Mouse (Mus musculus) yolk sac, embryonic 10.5 days (tissue): ENCODE measurements around the gene Rfc4.

Experiments used
- DNase-seq: peaks from one replicate; pipeline ENCODE4 v3.0.0-alpha.2; 2017; ENCODE audit warnings: low spot score

Gene Rfc4

DNA sequence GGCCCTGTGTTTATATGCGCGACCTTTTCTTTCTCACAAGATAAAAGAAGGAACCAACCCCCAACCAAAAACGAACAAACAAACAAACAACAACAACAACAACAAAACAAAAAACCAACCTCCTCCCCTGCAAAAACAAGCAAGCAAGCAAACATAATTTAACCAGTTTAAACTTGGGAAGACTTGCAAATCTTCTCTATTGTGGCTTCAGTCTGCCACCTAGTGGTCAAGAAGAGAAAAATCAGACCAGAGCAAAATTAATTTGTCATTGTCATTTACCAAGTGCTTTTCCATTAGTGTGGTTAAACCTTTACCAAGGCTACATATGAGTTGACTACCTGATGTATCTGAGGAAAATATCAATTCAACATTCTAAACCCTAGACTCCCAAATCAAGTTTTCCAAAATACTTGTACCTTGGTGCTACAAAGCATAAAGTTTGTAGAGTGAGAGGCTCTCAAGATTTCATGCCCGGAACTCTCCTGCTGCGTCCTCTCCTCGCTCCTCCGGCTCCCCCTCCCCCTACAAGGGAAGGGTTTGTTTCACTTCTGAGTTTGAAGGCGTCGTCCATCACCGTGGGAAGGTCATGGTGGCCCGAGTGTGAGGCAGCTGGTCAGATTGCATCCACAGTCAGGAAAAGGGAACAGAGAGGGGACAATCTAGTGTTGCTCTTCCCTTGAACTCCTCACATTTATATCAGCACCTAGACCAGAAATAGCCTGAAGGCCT lies 8.0 kb upstream of the Rfc4 start:
- peak; percentile 36 for DNase-seq

DNA sequence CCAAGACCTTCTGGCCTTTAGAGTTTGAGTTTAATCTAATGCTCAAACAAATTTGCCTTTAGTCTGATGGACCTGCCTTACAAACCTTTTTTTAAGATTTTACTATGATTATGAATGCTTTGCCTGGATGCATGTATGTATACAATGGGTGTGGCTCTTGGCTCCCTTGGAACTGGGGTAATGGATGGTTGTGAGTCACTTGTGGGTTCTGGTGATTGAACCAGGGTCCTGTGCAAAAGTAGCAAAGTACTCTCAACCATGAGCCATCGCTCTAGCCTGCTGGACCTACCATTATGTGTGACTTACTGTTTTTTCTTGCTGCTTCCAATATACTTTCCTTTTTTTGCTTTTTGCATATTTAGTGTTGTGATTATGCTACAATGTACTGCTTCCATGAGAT lies 4.8 kb upstream of the Rfc4 start:
- DNase-seq, result no peak

DNA sequence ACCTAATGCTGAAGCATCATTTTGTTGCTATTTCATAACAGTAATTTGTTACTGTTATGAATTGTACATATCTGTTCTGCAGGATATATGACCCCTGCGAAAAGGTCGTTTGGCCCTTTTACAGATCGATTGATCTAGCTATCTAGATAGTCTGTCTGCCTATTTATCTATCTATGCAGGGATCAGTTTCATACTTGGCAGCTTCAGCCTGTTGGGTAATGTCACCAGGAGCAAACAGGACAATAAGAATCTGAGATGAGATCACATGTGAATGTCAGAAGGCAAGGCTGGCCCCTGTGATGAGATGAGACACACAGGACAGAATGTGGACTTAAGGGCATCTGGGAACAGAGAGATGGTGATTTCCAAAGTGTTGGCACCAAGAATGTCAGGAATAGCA lies 2.8 kb upstream of the Rfc4 start:
- DNase-seq, result no peak

DNA sequence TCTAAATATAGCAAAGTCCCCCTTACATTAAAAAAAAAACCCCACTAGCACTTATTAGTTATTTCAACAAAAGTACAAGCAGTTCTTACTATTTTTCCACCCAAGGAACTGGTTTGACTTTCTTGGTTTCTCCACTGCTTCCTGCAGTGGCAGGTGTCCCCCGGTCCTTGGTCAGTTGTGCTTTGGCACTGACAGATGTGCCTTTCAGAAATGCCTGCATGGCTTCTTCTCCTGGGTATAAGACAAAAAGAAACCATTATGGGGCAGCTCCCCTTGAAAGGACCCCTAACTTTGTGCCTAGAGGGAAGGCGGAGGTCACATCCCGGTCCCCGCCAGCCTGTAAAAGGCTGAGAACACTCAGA lies 245 bp downstream of the Rfc4 start:
- no peak for DNase-seq

DNA sequence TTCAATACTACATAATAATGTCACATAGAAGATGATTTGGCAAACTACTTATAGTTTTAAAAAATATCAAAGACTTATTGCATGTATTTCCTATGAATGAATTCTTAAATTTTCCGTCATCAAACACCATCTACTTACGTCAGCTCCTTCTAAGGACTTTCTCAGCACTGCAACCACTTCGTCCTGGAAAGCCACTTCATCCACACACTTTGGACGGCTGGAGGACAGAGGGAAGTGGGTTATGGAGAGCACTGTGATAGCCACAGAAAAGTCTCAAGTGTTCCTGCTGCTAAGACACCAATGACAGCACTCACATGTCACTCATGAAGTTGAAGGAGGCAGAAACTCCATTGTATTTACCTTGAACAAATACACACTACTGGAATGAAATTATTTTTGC lies 3.1 kb downstream of the Rfc4 start:
- no peak for DNase-seq

DNA sequence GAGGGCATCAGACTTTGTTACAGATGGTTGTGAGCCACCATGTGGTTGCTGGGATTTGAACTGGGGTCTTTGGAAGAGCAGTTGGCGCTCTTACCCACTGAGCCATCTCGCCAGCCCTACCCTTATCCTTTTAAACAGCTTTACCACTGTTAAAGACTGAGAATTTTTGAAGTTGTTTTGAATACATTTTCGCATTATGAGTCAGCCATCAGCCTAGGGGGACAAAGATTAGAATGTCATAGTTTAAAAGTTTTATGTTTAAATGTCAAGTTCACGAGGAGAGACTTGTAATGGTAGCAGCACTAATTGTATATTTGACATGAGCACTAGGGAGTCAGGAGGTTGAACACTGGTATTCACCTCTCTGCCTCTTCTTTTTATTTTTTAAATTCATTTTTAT lies 4.4 kb downstream of the Rfc4 start:
- DNase-seq, result no peak

DNA sequence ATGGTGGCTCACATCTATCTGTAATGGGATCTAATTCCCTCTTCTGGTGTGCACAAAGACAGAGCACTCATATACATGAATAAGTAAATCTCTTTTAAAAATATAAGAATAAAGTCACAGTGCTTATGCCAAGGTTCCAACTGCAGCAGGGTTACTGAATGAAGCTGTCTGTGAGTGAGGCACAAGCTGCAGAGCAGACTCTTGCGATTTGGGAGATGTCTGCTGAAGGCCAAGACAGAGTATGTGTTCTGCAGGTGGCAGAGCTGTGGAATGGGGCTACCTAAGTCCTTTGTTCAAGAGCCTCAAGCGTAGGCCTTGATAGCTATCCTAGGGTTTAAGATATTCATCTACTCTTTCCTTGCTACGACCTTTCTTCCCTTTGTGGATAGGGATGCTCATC lies 5.1 kb downstream of the Rfc4 start:
- no peak for DNase-seq

DNA sequence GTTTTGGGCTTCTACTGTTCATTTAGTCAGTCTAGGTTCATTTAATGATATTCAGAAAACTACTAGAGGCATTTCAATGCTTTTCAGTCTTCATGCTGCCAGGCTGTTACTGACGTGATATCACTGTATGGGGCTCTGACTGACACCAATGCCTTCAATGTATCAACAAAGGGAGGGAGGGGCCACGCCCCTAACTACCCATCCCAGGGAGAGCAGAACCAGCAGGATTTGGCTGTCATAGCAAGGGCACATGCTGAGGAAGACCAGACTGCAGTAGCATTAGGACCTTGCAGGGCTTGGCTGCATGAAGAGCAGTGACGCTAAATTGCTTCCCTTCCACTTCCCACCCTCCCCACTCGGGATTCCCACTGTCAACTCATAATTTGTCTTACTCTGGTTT lies 10.4 kb downstream of the Rfc4 start:
- DNase-seq, result no peak

DNA sequence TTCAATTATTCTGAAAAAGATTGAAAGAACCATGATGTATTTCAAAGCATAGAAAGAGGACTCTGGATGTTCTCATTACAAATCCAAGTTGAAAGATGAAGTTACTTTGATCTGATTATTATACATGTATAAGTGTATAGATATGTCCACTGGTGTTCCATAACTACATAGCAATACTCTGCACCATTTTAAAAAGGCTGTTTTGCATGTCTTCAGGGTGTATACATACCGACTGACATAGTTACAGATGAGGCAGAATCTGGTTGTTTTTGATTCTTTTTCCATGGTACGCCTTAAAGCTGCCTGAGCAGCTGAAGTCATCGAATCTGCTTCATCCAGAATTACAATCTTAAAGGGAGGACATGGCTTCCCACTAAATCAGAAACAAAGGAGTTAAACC lies 12.1 kb downstream of the Rfc4 start:
- DNase-seq, result no peak

DNA sequence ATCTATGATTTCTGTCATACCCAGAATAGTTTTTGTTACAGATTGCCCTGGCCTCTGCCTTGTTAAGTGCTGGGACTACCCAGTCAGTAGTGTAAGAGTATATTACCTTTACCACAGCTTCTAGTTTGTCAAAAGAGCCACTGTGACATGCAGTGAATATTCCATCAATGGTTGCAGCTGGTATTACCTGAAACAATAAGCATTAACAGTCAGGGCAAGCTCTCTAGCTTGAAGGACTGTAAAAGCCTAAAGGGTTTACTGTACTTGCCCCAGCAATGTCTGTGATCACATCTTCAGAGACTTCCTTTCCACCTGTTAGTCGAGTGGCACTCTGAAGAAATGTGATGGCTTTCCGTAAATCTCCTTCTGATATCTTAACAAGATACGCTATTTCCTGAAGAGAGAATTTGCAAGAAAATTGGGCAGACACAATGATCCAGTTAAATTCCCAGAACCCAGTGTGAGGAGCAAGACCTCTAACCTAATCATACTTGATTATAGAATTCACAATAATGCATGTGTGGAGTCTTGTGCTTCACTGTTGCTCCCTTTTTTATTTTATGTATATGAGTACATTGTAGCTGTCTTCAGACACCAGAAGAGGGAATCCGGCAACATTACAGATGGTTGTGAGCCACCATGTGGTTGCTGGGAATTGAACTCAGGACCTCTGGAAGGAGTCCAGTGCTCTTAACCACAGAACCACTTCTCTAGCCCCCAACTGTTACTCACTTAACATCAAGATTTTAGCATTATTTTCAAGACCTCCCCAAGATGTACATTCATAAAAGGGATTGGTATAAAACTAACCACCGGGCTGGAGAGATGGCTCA lies 13.0 kb downstream of the Rfc4 start:
- peak; percentile 36 for DNase-seq

DNA sequence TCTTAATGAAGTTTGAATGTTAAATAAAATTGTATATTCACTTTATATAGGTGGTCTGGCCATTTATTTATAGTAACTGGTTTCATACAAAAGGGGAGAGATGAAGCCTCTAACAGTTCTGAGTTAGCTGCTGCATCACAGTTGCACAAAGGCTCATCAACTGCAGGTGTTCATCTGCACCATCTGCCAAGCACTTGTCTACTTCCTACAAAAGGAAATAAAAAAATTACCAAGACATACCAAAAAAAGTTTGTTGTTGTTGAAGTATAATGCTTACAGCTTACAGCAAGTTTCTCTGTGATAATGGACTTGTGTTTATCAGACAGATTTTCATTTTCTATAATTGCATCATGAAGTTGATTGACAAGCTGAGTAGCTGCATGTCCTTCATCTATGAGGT lies 13.6 kb downstream of the Rfc4 start:
- DNase-seq, result no peak

DNA sequence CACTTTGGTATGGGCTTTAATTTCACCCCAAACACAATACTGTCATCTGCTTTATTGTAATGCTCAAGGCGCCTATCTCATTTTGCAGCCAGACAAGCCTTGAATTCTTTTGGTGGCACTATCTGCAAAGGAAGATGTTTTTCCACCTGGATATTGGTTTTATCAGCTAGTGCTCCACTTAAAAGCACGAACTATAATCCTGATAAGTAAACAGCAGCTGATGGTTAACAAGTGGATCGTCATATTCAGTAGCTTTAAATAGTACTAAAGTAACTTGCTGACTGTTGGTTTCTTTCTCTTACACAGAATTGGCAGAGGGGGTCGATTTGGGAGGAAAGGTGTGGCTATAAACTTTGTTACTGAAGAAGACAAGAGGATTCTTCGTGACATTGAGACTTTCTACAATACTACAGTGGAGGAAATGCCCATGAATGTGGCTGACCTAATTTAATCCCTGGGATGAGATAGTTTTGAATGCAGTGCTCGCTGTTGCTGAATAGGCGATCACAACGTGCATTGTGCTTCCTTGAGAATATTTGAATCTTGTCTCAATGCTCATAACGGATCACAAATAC lies 14.6 kb downstream of the Rfc4 start:
- DNase-seq, result no peak

DNA sequence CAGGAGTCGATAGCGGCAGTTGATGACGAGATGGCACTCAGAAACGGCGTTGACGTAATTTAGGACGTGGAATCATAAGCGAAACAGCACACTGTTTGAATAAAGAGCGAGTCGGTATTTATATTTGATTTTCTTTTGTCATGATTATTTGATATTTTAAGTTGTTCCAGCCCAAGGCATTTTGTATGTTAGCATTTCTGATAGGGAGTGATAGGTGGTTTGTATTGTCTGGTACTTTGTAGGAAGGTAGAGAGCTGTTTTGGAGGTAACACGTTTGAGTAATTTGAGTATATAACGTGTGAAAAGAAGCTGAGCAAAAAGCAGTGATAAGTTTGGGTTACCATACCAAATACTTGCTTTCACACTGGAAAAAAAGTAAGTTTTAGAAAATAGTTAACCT lies 15.2 kb downstream of the Rfc4 start:
- DNase-seq, result no peak

DNA sequence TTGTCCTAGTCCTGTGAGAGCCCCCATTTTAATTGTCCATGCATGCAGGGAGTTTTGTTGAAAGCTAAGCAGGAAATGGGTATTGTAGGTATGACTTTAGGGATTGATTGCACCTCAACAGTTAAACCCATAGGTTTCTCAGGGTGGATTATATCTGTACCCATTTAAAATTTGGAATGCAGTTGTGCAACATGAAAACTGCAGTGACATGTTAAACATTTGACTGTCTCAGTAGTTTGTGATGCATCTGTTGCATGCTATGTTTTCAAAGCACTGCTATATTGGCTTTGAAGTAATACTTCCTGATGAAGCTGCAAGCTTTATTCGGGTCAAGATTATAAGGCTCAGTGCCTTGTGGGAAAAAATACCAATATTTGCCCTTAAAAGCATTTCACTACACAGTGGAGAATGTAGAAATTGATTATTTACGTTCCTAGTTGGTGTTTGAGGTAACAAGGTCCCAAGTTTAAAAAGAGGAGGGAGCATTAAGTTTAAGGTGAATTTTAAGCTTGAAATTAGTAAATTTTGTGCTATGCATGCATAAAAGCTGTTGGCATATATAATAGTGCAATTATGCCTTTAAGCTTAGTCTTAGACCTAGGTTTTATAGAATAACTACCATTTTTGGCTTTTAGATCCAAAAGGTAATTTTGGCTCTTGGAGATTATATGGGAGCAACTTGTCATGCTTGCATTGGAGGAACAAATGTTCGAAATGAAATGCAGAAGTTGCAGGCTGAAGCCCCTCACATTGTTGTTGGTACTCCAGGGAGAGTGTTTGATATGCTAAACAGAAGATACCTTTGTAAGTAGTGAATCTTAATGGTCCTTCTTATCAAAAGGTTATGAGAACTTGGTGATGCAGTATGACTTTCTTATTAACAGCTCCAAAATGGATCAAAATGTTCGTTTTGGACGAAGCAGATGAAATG lies 17.9 kb downstream of the Rfc4 start:
- DNase-seq, result no peak

DNA sequence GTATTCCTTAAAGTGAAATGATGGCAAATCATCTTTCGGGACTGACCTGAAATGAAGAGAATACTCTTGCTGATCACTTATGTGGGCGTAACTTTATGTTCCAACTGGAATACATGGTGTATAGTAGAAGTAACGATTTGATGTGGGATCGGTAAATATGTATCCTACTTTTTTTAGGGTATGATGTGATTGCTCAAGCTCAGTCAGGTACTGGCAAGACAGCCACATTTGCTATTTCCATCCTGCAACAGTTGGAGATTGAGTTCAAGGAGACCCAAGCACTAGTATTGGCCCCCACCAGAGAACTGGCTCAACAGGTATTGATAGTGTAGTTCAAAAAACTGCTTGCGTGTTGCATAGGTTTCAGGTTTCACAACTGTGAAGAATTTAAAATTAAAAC lies 18.6 kb downstream of the Rfc4 start:
- no peak for DNase-seq

DNA sequence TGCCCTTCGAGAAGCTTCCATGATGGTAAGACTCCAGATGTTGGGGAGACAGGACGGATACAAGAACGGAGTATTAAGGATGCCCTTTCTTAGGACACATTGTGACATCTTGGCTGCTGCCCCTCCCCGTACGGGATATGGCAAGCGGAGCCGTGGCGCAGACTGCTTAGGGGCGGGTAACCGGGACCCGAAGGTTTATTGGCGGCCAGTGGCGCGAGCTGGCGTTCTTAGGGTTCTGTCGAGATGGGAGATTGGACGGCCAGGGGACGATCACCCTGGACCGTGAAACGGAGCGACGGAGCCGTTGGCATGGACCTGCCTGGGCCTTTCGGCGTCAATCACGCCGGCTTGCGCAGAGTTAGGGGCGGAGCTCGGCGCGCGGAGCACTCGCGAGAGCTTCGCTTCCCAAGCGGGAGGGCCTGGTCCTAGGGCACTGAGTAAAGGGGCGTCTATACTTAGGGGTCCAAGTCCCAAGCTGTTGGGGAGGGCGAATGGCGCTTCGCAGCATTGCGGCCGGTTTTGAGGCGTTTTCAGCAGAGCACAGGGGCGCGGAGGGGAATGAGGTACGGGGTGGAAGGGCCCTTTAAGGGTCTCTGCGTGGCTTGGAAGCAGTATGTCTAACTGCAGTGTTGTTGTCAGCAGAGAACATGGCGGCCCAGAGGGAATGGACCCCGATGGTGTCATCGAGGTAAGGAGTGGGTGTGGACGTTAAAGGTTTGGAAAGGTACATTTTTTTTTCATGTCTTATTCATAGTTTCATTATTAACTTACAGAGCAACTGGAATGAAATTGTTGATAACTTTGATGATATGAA lies 19.4 kb downstream of the Rfc4 start:
- DNase-seq, result peak; percentile 80

DNA sequence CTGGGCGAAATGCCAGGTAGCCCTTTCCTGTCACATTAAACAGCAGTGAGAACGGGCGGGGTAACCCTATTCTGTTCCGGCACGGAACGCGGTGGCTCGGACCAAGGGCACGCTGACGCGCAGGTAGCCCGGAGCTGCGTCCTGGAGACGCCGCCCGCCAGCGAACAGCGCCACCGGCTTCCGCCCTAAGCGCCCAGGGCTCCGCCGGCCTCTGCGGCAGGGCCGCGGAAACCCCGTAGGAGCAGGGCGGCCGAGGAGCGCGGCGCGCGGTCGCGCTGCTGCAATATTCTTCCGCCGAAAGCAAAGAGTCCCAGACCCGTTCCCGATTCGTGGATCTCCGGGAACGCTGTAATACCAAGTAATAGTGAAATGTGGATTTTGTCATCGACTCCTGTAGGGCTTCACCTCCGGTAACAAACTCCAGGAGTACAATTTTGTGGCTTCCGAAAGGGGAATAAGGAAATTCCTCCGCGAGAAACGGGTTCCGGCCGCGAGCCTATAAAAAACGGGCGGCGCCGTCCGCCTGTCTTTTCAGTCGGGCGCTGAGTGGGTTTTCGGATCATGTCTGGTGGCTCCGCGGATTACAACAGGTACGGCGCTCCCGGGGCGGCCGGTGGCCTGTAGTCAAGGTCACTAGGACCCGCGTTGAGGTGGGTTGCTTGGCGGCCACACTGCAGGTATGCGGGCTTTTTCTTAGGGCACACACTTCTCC lies 20.1 kb downstream of the Rfc4 start, which contains the start of gene Eif4a2:
Gene Eif4a2 (plus strand): TSS at position 214 of the 712 bp plus-strand sequence.
- DNase-seq, result peak; percentile 90

DNA sequence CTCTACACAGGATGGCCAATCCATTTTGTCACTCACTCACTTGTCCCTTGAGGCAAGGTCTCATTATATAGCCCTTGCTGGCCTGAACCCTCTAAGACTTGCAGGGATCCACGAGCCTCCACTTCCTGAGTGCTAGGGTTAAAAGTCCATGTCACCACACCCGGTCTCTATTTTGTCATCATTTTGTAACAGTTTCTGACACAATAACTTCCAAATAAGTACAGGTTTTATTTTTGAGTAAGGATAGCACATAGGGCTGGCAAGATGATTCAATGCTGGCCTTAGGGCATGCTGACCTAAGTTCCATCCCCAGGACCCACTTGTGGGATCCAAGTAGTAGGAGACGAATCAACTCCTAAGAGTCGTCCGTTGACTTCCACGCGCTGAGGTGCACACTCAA lies 21.4 kb downstream of the Rfc4 start:
- no peak for DNase-seq

DNA sequence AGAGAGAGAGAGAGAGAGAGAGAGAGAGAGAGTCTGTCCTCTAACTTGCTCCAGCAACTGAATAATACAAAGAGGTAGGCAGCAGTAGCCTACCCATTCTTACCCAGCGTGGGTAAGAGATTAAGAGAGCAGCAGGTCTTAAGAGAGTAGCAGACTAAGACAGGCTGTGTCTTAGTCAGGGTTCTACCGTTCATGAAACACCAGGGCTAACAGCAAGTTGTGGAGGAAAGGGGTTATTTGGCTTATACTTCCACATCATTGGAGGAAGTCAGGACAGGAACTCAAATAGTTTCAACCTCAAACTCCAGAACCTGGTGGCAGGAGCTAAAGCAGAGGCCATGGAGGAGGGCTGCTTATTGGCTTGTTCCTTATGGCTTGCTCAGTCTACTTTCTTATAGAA lies 23.7 kb downstream of the Rfc4 start:
- DNase-seq, result no peak

DNA sequence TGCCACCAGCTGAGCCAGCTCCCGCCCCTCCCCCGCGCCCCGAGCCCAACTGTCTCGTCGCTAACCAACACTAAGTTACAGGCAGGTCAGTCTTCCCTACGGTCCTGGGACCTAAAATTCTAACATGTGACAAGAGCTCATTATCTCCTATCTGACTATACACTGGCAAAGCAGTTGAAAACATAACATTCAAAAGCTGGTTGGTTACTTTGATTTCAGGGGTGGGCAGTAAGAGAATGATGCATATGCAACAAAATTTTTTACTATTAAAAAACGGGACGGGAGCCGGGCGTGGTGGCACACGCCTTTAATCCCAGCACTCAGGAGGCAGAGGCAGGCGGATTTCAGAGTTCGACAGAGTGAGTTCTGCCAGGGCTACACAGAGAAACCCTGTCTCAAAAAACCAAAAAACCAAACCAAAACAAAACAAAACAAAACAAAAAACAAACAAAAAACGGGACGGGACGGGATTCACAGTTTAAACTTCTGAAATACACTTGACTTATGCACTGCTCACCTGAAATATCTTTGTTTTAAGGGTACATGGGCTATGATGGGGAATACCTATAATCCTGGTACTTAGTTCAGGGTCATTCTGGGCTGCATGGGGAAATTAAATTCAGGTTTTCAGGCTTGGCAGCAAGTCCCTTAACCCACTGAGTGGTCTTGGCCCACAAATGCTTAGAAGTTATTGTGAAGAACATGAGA lies 24.3 kb downstream of the Rfc4 start:
- DNase-seq, result no peak
